Mouse (Mus musculus) T-helper 17 cell (primary cell): ENCODE data around the gene Fubp1.
"Not testable (repeated sequence)": the region's sequence is repeated elsewhere in the genome, so short reads cannot be mapped to it uniquely, and the experiment has no call there.

Source experiments
- in situ Hi-C, 2 experiments: fragments of 300-600 bp; cut with MboI, MseI; formaldehyde crosslinking; loops; 1 replicate in 1 of 2; 2 replicates in 1 of 2; pipeline ENCODE4 v1.15.1; 2025; ENCODE audit warnings: high pct_unique_total_duplicates in 2 of 2

The Fubp1 gene

GRCm38 (mm10) chr3:152225906-152226305 lies 15.7 kb downstream of the Fubp1 start:
- in situ Hi-C loops: loop anchor here (10.0 kb wide), 1 partner anchor 111 kb away; no protein-coding TSS in a partner anchor

- in situ Hi-C loops: loop anchor here (10.0 kb wide), 1 partner anchor 114 kb away; no protein-coding TSS in a partner anchor
Observed at GRCm38 (mm10) chr3:152228843-152229242, 18.6 kb downstream of the Fubp1 start.

GRCm38 (mm10) chr3:152229271-152229670 lies 19.0 kb downstream of the Fubp1 start:
- in situ Hi-C loops: loop anchor here (10.0 kb wide), 1 partner anchor 114 kb away; no protein-coding TSS in a partner anchor

- in situ Hi-C loops: no loop called here
Observed at GRCm38 (mm10) chr3:152231333-152232100, 21.3 kb downstream of the Fubp1 start.

GRCm38 (mm10) chr3:152235238-152235637 lies 25.0 kb downstream of the Fubp1 start:
- in situ Hi-C loops: no loop called here

- in situ Hi-C loops: no loop called here
Observed at GRCm38 (mm10) chr3:152235805-152236204, 25.6 kb downstream of the Fubp1 start.

- in situ Hi-C loops: no loop called here
Observed at GRCm38 (mm10) chr3:152238836-152239235, 28.6 kb downstream of the Fubp1 start.

- in situ Hi-C loops: no loop called here
Observed at GRCm38 (mm10) chr3:152239592-152239991, 29.4 kb downstream of the Fubp1 start.

GRCm38 (mm10) chr3:152241098-152241497 lies 30.9 kb downstream of the Fubp1 start:
- in situ Hi-C loops: no loop called here

- in situ Hi-C loops: no loop called here
Observed at GRCm38 (mm10) chr3:152243304-152243703, 33.1 kb downstream of the Fubp1 start.

GRCm38 (mm10) chr3:152245273-152245910 lies 35.2 kb downstream of the Fubp1 start:
- in situ Hi-C loops: no loop called here

GRCm38 (mm10) chr3:152247708-152248107 lies 37.5 kb downstream of the Fubp1 start:
- in situ Hi-C loops: no loop called here

GRCm38 (mm10) chr3:152250487-152250886 lies 40.3 kb downstream of the Fubp1 start:
- in situ Hi-C loops: no loop called here

GRCm38 (mm10) chr3:152257528-152257927 lies 47.3 kb downstream of the Fubp1 start:
- in situ Hi-C loops: no loop called here

GRCm38 (mm10) chr3:152259409-152259808 lies 49.2 kb downstream of the Fubp1 start:
- in situ Hi-C loops: not testable (repeated sequence)

GRCm38 (mm10) chr3:152260362-152260761 lies 50.1 kb downstream of the Fubp1 start:
- in situ Hi-C loops: no loop called here

GRCm38 (mm10) chr3:152261436-152261835 lies 51.2 kb downstream of the Fubp1 start:
- in situ Hi-C loops: no loop called here

- in situ Hi-C loops: no loop called here
Observed at GRCm38 (mm10) chr3:152261948-152262347, 51.7 kb downstream of the Fubp1 start.

GRCm38 (mm10) chr3:152264374-152264773 lies 54.2 kb downstream of the Fubp1 start:
- in situ Hi-C loops: no loop called here

- in situ Hi-C loops: no loop called here
Observed at GRCm38 (mm10) chr3:152264830-152265229, 54.6 kb downstream of the Fubp1 start.

GRCm38 (mm10) chr3:152265351-152266035 lies 55.3 kb downstream of the Fubp1 start:
- in situ Hi-C loops: no loop called here

- in situ Hi-C loops: no loop called here
Observed at GRCm38 (mm10) chr3:152266036-152266421, 55.8 kb downstream of the Fubp1 start, which contains the start of gene Nexn. Gene Nexn, minus strand, starts transcription at chr3:152266350.
